In the genomic region with DNA sequence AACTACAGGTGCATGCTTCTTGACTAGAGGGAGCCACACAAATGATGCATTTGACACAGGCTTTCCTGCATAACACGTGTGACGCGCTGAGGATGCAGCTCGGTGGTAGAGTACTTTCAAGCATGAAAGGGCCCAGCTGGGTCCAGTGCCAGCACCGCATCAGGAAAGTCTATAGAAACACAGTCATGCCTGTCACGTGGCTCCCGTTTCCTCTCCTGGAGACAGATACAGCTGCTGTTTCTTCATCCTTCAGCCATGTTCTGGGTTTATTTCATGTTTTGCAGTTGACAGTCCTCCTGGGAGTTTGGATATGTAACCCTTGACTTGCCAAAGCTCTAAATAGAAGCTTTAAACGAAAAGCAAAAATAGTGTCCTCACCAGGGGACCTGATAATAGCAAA, we compare ENCODE assay signal across 15 mouse cellular contexts.
DNase-seq lines count a peak whose midpoint lies in the region; ATAC-seq and TF ChIP-seq lines count a peak whose summit lies in the region.
"Had no signal": no experiment of that assay in that cellular context is flagged by ENCODE, and none has a peak within 500 bp of the region (broad histone marks: within the 10 kb centered on the region; RNA-seq: fewer than 3 reads in every experiment).

No protein-coding gene starts in this region.

- H3K4me2 ChIP-seq in liver, postnatal 0 days (ENCODE audit: low read depth, low read length): no peak overlapping the region
- no peak overlapping the region for H3K4me2 ChIP-seq in liver, embryonic 12.5 days
- no peak overlapping the region for H3K4me2 ChIP-seq in limb, embryonic 14.5 days (replicated peaks; ENCODE audit: low read depth, low read length, severe bottlenecking)
- no peak overlapping the region for H3K4me2 ChIP-seq in heart, embryonic 12.5 days
- H3K4me2 ChIP-seq: embryonic facial prominence, embryonic 15.5 days had no signal

- no peak for TF ChIP-seq CTCF in liver, postnatal 0 days (IDR thresholded peaks at IDR 0.05; ENCODE audit: low read depth)

- H3K27ac ChIP-seq in liver, postnatal 0 days (ENCODE audit: low read depth): no peak overlapping the region
- H3K27ac ChIP-seq in liver, embryonic 12.5 days: no peak overlapping the region
- no peak overlapping the region for H3K27ac ChIP-seq in limb, embryonic 14.5 days (replicated peaks; ENCODE audit: low read depth, low read length)
- no peak overlapping the region for H3K27ac ChIP-seq in heart, embryonic 12.5 days (ENCODE audit: poor library complexity, severe bottlenecking)
- H3K27ac ChIP-seq: embryonic facial prominence, embryonic 15.5 days had no signal

- TF ChIP-seq POLR2A in limb, embryonic 14.5 days (IDR thresholded peaks at IDR 0.05; ENCODE audit: borderline replicate concordance, extremely low read depth, insufficient read depth, insufficient read length): no peak

- H3K36me3 ChIP-seq in liver, postnatal 0 days (replicated peaks; ENCODE audit: insufficient read depth, low read length): no peaks in the 10 kb centered on the region
- H3K36me3 ChIP-seq in liver, embryonic 12.5 days: no peaks in the 10 kb centered on the region
- no peaks in the 10 kb centered on the region for H3K36me3 ChIP-seq in limb, embryonic 14.5 days (ENCODE audit: control insufficient read depth, insufficient read depth, low read length)
- no peaks in the 10 kb centered on the region for H3K36me3 ChIP-seq in heart, embryonic 12.5 days
- H3K36me3 ChIP-seq: embryonic facial prominence, embryonic 15.5 days had no signal

- no peaks in the 10 kb centered on the region for H3K27me3 ChIP-seq in liver, postnatal 0 days (ENCODE audit: insufficient read depth, low read length)
- no peaks in the 10 kb centered on the region for H3K27me3 ChIP-seq in liver, embryonic 12.5 days (replicated peaks)
- H3K27me3 ChIP-seq in limb, embryonic 14.5 days (ENCODE audit: control insufficient read depth, insufficient read depth, low read length): no peaks in the 10 kb centered on the region
- no peaks in the 10 kb centered on the region for H3K27me3 ChIP-seq in heart, embryonic 12.5 days (replicated peaks)
- H3K27me3 ChIP-seq: embryonic facial prominence, embryonic 15.5 days had no signal

- H3K4me1 ChIP-seq in liver, postnatal 0 days (ENCODE audit: insufficient read depth): peaks cover 11% of the 10 kb centered on the region
- no peaks in the 10 kb centered on the region; the same call in 1 of the 2 replicates for H3K4me1 ChIP-seq in liver, embryonic 12.5 days
- peaks cover 31% of the 10 kb centered on the region for H3K4me1 ChIP-seq in limb, embryonic 14.5 days (ENCODE audit: control insufficient read depth, insufficient read depth, low read length)
- peaks cover 30% of the 10 kb centered on the region for H3K4me1 ChIP-seq in heart, embryonic 12.5 days (replicated peaks)

- peak; percentile 42 for DNase-seq in liver, postnatal 0 days
- peak; percentile 58 for DNase-seq in A20 (ENCODE audit: low read depth, low spot score)
- DNase-seq in B cell, adult 2 months: peak; percentile 45 to 46
- DNase-seq in limb, embryonic 14.5 days (ENCODE audit: low spot score): peak; percentile 47
- no peak for DNase-seq in T-cell, adult 2 months (ENCODE audit: low spot score)
- DNase-seq: cerebellum, adult 8-10 months; heart, adult 11 months; heart, postnatal 10 days; kidney, adult 2 months; lung, postnatal 10 days; right cerebral cortex, adult 18-20 months had no signal

- ATAC-seq in liver, postnatal 0 days: peak; percentile 58
- ATAC-seq in liver, embryonic 12.5 days: no peak
- ATAC-seq in limb, embryonic 14.5 days (ENCODE audit: low FRiP score, low read depth): peak; percentile 38; the same call in 1 of the 2 replicates
- no peak for ATAC-seq in heart, embryonic 12.5 days (ENCODE audit: insufficient number of reproducible peaks, low FRiP score)

- no peak for TF ChIP-seq EP300 in liver, postnatal 0 days (IDR thresholded peaks at IDR 0.05; ENCODE audit: low read depth)

- WGBS in liver, postnatal 0 days (ENCODE audit: insufficient replicate concordance): 79% methylated on average over 8 of the region's 8 CpGs
- WGBS in liver, embryonic 12.5 days (ENCODE audit: insufficient replicate concordance): 74% methylated on average over 8 of the region's 8 CpGs
- WGBS in limb, embryonic 14.5 days: 44% methylated on average over 8 of the region's 8 CpGs
- WGBS in heart, embryonic 12.5 days: 73% methylated on average over 8 of the region's 8 CpGs

- H3K4me3 ChIP-seq in liver, postnatal 0 days (ENCODE audit: low read depth, low read length): no peak overlapping the region
- H3K4me3 ChIP-seq in liver, embryonic 12.5 days: no peak overlapping the region
- no peak overlapping the region for H3K4me3 ChIP-seq in limb, embryonic 14.5 days (replicated peaks; ENCODE audit: low read length)
- no peak overlapping the region for H3K4me3 ChIP-seq in heart, embryonic 12.5 days
- H3K4me3 ChIP-seq: embryonic facial prominence, embryonic 15.5 days had no signal

- H3K9ac ChIP-seq in liver, postnatal 0 days (replicated peaks): no peak overlapping the region
- H3K9ac ChIP-seq in liver, embryonic 12.5 days: no peak overlapping the region
- H3K9ac ChIP-seq in limb, embryonic 14.5 days (ENCODE audit: low read depth, low read length, severe bottlenecking): no peak overlapping the region
- no peak overlapping the region for H3K9ac ChIP-seq in heart, embryonic 12.5 days
- H3K9ac ChIP-seq: embryonic facial prominence, embryonic 15.5 days had no signal

- no peaks in the 10 kb centered on the region for H3K9me3 ChIP-seq in liver, postnatal 0 days (ENCODE audit: low read length)
- H3K9me3 ChIP-seq in liver, embryonic 12.5 days (replicated peaks): no peaks in the 10 kb centered on the region
- no peaks in the 10 kb centered on the region for H3K9me3 ChIP-seq in limb, embryonic 14.5 days (ENCODE audit: control insufficient read depth, low read length)
- H3K9me3 ChIP-seq in heart, embryonic 12.5 days (replicated peaks): no peaks in the 10 kb centered on the region
- H3K9me3 ChIP-seq: embryonic facial prominence, embryonic 15.5 days; G1E had no signal

Comparison
In these comparisons a context has a peak if more than half of its experiments do, and no peak if none do; other contexts are left out.
1. ATAC-seq: peak in liver, postnatal 0 days (single experiment) and limb, embryonic 14.5 days (single experiment); none in liver, embryonic 12.5 days (single experiment) and heart, embryonic 12.5 days (single experiment).